Mouse (Mus musculus) lung, postnatal 0 days (tissue): ENCODE data around the gene Matn3.

Source experiments
- CTCF ChIP-seq: IDR thresholded peaks from 2 replicates; pipeline ENCODE4 v1.5.1; 2016; ENCODE audit warnings: antibody characterized with exemption, mild to moderate bottlenecking
- EP300 ChIP-seq: IDR thresholded peaks from 2 replicates; pipeline ENCODE4 v1.6.1; 2016; ENCODE audit warnings: antibody characterized with exemption, mild to moderate bottlenecking, control low read depth

- TF ChIP-seq CTCF = no peak
- no peak for TF ChIP-seq EP300
Measured at GRCm38 (mm10) chr12:9020986-9021385, 73.3 kb downstream of the Matn3 start.
